Mouse (Mus musculus): ENCODE measurements around the gene Lgr6. TPM values are rescaled to one million over a fixed set of nuclear protein-coding genes. Genes with fewer than 3 reads are reported as not detected.

Lgr6 gene
- polyA plus RNA-seq, 1 experiment from 2014 or later, result 1.8 TPM

DNA sequence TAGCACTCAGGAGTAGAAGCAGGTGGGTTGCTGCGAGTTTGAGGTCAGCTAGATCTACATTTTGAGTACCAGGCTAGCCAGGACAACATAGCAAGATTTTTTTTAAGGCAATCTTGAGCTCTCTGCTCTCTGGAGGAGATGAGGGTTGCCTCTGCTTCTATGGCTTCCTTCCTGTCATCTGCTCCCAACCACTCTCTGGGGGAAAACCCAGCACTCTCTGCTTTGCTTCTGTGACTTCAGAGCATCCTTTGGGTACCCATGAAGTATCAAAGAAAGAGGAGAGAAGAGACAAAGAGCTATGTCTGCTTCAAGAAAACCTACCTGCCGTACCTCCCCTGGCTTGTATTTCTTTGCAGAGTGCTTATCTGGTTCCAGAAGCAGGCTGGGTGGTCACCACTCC is 38.9 kb upstream of the Lgr6 start:
- Histone ChIP-seq H3K27ac (ENCODE audit: low read length) (no peak overlapping the region), H3K4me1 (ENCODE audit: control insufficient read depth, insufficient read depth, low read length) (peaks cover 14% of the 10 kb centered on the region), H3K4me2 (replicated peaks; ENCODE audit: low read depth, low read length) (no peak overlapping the region), H3K9ac (replicated peaks; ENCODE audit: low read depth, low read length) (no peak overlapping the region), H3K27me3 (ENCODE audit: control insufficient read depth, insufficient read depth, low read length) (no peaks in the 10 kb centered on the region), H3K4me3 (ENCODE audit: low read depth, low read length) (no peak overlapping the region), H3K36me3 (ENCODE audit: control insufficient read depth, insufficient read depth, low read length) (no peaks in the 10 kb centered on the region), H3K9me3 (ENCODE audit: control insufficient read depth, low read depth, low read length) (no peaks in the 10 kb centered on the region)
- 90% methylated on average over 2 of the region's 2 CpGs for WGBS
- no peak for ATAC-seq (ENCODE audit: insufficient number of reproducible peaks, insufficient read depth, low FRiP score, low read depth)

DNA sequence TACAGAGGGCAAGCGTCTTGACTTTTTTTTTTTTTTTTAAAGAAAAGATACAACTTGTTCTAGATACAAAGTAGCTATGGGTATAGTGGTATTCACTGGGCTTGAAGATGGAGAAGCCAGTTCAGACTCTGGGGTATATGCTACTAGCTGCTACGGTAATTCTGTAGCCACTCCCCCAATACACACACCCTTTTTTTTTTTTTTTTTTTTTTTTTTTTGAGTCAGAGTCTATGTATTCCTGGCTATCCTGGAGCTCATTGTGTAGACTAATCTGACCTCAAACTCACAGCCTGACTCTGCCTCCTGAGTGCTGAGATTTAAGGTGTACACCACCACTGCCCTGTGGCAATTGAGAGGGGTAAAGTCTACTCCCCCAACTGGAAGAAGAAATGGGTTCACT is 37.4 kb upstream of the Lgr6 start:
- H3K4me2 ChIP-seq (replicated peaks; ENCODE audit: low read depth, low read length), result no peak overlapping the region
- H3K4me3 ChIP-seq (ENCODE audit: low read depth, low read length), result no peak overlapping the region
- no peaks in the 10 kb centered on the region for H3K27me3 ChIP-seq (ENCODE audit: control insufficient read depth, insufficient read depth, low read length)
- H3K9me3 ChIP-seq (ENCODE audit: control insufficient read depth, low read depth, low read length), result no peaks in the 10 kb centered on the region
- no peak for ATAC-seq (ENCODE audit: insufficient number of reproducible peaks, insufficient read depth, low FRiP score, low read depth)
- H3K27ac ChIP-seq (ENCODE audit: low read length), result no peak overlapping the region
- no peaks in the 10 kb centered on the region for H3K4me1 ChIP-seq (ENCODE audit: control insufficient read depth, insufficient read depth, low read length)
- H3K9ac ChIP-seq (replicated peaks; ENCODE audit: low read depth, low read length), result no peak overlapping the region
- WGBS, result 59% methylated on average over 2 of the region's 2 CpGs
- H3K36me3 ChIP-seq (ENCODE audit: control insufficient read depth, insufficient read depth, low read length), result no peaks in the 10 kb centered on the region

DNA sequence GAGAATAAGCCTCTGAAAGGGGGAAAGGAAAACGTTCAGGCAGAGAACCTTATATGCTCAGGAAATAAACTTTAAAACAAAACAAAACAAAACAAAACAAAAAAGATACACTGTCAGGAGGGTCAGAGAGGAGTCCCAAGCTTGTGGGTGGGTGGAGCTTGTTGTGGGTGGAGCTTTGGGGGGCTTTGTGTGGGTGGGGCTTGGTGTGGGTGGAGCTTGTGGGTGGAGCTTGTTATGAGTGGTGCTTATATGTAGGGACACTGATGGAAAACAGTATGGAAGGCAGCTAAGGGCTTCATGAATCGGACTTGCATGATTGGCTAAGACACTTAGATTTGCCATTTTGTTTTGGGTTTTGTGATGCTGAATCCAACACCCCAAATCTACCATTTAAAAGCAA is 34.8 kb upstream of the Lgr6 start:
- WGBS, result 65% methylated on average over 2 of the region's 2 CpGs
- H3K36me3 ChIP-seq (ENCODE audit: control insufficient read depth, insufficient read depth, low read length), result no peaks in the 10 kb centered on the region
- H3K4me2 ChIP-seq (replicated peaks; ENCODE audit: low read depth, low read length), result no peak overlapping the region
- no peak for ATAC-seq (ENCODE audit: insufficient number of reproducible peaks, insufficient read depth, low FRiP score, low read depth)
- no peaks in the 10 kb centered on the region for H3K9me3 ChIP-seq (ENCODE audit: control insufficient read depth, low read depth, low read length)
- H3K4me1 ChIP-seq (ENCODE audit: control insufficient read depth, insufficient read depth, low read length), result no peaks in the 10 kb centered on the region
- no peak overlapping the region for H3K27ac ChIP-seq (ENCODE audit: low read length)
- no peak overlapping the region for H3K9ac ChIP-seq (replicated peaks; ENCODE audit: low read depth, low read length)
- H3K27me3 ChIP-seq (ENCODE audit: control insufficient read depth, insufficient read depth, low read length), result no peaks in the 10 kb centered on the region
- no peak overlapping the region for H3K4me3 ChIP-seq (ENCODE audit: low read depth, low read length)

DNA sequence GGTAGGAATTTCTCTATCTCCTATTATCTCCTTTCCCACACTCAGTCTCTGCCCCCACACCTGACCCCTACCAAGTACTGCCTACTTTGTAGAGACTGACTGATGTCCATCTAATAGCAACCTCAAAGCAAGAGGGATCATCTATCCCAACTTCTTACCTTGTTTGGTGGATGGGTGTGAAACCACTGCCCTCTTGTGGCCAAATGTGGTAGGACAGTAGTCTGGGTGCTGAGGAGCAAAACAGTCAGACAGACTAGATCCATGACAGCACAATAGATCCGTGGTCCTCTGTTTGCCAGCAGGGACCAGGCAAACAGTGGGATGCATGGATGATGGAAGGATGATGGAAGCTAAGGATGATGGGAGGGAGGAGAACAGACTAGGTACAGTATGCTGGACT is 31.4 kb upstream of the Lgr6 start:
- no peak overlapping the region for H3K4me2 ChIP-seq (replicated peaks; ENCODE audit: low read depth, low read length)
- WGBS, result 7% methylated on average over 1 of the region's 1 CpGs
- no peaks in the 10 kb centered on the region for H3K9me3 ChIP-seq (ENCODE audit: control insufficient read depth, low read depth, low read length)
- no peaks in the 10 kb centered on the region for H3K27me3 ChIP-seq (ENCODE audit: control insufficient read depth, insufficient read depth, low read length)
- no peak; the same call in 1 of the 2 replicates for ATAC-seq (ENCODE audit: insufficient number of reproducible peaks, insufficient read depth, low FRiP score, low read depth)
- no peak overlapping the region for H3K27ac ChIP-seq (ENCODE audit: low read length)
- H3K9ac ChIP-seq (replicated peaks; ENCODE audit: low read depth, low read length), result no peak overlapping the region
- H3K36me3 ChIP-seq (ENCODE audit: control insufficient read depth, insufficient read depth, low read length), result no peaks in the 10 kb centered on the region
- no peaks in the 10 kb centered on the region; the same call in 1 of the 2 replicates for H3K4me1 ChIP-seq (ENCODE audit: control insufficient read depth, insufficient read depth, low read length)
- H3K4me3 ChIP-seq (ENCODE audit: low read depth, low read length), result no peak overlapping the region

DNA sequence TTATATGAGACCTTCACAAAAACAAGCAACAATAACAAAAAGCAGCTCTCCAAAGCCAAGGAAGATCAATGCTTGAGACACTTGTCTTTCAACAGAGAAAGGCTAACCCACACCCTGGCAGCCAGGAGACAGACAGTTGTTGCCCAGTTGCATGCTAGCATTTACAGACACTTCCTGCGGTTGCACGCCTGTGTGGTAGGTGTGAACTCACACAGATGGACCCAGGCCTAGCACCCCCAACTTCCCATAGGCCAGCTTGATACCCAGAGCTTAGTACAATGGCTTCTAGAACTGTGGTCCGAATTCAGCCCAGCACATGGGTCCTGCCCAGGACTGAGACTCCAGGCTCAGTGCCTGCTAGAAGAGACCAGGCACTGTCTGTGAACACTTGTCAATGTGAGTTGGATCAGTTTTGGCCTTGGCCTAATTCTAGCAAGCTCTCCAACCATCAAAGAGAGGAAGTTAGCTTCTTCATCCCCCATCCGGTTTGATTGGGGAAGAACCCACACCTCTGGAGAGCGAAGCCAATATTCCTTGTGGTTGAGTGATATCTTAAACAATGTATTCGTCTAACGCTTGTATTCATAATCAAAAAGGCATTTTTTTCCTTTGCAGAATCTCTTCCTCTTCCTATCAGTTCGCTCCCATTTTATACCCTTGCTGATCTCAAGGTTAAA is 30.2 kb upstream of the Lgr6 start:
- Histone ChIP-seq H3K36me3 (ENCODE audit: control insufficient read depth, insufficient read depth, low read length) (no peaks in the 10 kb centered on the region), H3K9me3 (ENCODE audit: control insufficient read depth, low read depth, low read length) (no peaks in the 10 kb centered on the region), H3K4me2 (replicated peaks; ENCODE audit: low read depth, low read length) (no peak overlapping the region), H3K4me1 (ENCODE audit: control insufficient read depth, insufficient read depth, low read length) (peaks cover 3% of the 10 kb centered on the region; the same call in 1 of the 2 replicates), H3K27me3 (ENCODE audit: control insufficient read depth, insufficient read depth, low read length) (no peaks in the 10 kb centered on the region), H3K9ac (replicated peaks; ENCODE audit: low read depth, low read length) (no peak overlapping the region), H3K4me3 (ENCODE audit: low read depth, low read length) (no peak overlapping the region), H3K27ac (ENCODE audit: low read length) (no peak overlapping the region)
- no peak for ATAC-seq (ENCODE audit: insufficient number of reproducible peaks, insufficient read depth, low FRiP score, low read depth)
- WGBS, result 87% methylated on average over 8 of the region's 8 CpGs

DNA sequence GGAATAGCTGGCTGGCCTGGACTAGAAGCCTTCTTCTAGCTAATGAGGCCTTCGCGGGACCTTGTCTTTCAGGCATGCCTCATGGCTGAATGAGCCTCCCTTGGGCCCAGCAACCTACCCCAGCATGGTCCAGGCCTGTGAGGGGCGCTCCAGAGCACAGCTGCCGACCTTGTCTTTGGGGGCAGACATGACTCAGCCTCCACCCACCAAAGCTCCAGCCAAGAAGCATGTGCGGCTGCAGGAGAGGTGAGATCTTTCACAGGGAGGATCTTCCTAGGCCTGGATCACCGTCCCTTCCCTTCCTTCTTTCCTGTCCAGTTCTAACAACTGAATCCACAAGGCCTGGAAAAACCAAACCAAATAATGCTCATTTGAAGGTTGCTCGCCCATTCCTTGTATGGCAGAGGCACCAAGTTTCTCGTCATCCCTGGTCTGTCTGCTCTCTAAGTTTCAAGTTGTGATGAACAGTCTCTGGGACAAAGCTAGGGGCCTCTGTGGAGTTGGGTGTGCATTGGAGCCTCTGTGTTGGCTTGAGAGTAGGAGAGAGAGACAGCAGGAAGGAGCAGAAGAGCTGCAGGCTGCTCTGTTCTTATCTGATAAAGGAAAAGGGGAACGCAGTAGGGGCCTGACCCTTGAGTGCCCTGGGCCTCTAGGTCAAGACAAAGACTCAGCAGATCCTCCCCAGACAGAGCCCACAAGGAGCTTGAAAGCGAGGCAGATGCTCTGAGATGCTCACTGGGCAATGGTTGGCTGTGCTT is 28.8 kb upstream of the Lgr6 start:
- H3K9ac ChIP-seq (replicated peaks; ENCODE audit: low read depth, low read length), result no peak overlapping the region

DNA sequence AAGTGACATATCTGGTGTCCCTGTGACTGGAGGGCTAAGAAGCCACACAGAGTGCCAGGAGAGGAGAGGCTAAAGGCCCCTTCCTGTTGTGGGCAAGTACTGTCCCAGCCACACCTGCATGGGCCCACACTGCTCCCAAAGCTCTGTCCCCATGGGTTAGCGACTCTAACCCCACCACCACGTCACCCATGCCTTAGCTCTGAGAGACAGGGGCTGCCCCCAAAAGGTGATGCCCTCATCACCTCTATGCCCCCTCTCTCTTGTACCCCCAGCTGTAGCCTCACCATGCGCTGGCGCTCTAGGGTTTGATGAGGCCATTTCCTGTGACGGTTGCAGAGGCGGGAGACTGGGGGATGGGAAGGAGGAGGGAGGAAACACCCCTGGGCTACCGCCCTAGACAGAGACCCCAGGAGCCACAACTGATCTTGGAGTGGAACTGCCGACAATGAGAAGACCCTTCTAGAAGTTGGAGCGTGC is 27.9 kb upstream of the Lgr6 start:
- Histone ChIP-seq H3K27ac (ENCODE audit: low read length) (no peak overlapping the region), H3K4me2 (replicated peaks; ENCODE audit: low read depth, low read length) (no peak overlapping the region), H3K4me1 (ENCODE audit: control insufficient read depth, insufficient read depth, low read length) (peaks cover 3% of the 10 kb centered on the region; the same call in 1 of the 2 replicates), H3K9ac (replicated peaks; ENCODE audit: low read depth, low read length) (no peak overlapping the region), H3K27me3 (ENCODE audit: control insufficient read depth, insufficient read depth, low read length) (no peaks in the 10 kb centered on the region), H3K4me3 (ENCODE audit: low read depth, low read length) (no peak overlapping the region), H3K36me3 (ENCODE audit: control insufficient read depth, insufficient read depth, low read length) (no peaks in the 10 kb centered on the region), H3K9me3 (ENCODE audit: control insufficient read depth, low read depth, low read length) (no peaks in the 10 kb centered on the region)
- no peak for ATAC-seq (ENCODE audit: insufficient number of reproducible peaks, insufficient read depth, low FRiP score, low read depth)
- 81% methylated on average over 9 of the region's 9 CpGs for WGBS

More for the DNA sequence above, 28.8 kb upstream of the Lgr6 start:
- no peaks in the 10 kb centered on the region for H3K9me3 ChIP-seq (ENCODE audit: control insufficient read depth, low read depth, low read length)
- no peak overlapping the region for H3K27ac ChIP-seq (ENCODE audit: low read length)
- H3K4me2 ChIP-seq (replicated peaks; ENCODE audit: low read depth, low read length), result no peak overlapping the region
- no peaks in the 10 kb centered on the region for H3K36me3 ChIP-seq (ENCODE audit: control insufficient read depth, insufficient read depth, low read length)
- H3K27me3 ChIP-seq (ENCODE audit: control insufficient read depth, insufficient read depth, low read length), result no peaks in the 10 kb centered on the region
- peaks cover 3% of the 10 kb centered on the region; the same call in 1 of the 2 replicates for H3K4me1 ChIP-seq (ENCODE audit: control insufficient read depth, insufficient read depth, low read length)
- H3K4me3 ChIP-seq (ENCODE audit: low read depth, low read length), result no peak overlapping the region
- ATAC-seq (ENCODE audit: insufficient number of reproducible peaks, insufficient read depth, low FRiP score, low read depth), result no peak
- WGBS, result 78% methylated on average over 10 of the region's 10 CpGs

DNA sequence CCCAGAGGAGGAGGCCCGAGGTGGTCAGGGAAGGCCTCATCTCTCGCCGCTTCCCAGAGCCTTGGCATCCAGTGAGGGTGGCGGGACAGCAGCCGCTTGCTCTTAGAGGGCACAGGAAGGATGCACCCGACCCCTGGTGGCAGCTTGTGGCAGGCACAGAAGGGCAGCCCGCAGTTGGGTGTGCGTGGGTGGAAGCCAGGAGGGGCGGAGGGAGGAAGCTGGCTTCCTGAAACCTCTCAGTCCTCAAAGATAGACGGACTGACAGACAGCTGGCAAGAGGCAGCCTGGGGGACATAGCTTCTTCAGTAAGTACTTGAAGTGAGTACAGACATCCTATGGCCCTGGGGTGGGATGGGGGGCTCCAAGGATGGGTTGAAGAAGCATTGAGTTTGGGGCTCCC is 27.4 kb upstream of the Lgr6 start, which contains the start of gene Ptpn7:
Gene Ptpn7, plus strand, starts transcription at position 228 of the 400 bp plus-strand sequence.
- no peaks in the 10 kb centered on the region for H3K36me3 ChIP-seq (ENCODE audit: control insufficient read depth, insufficient read depth, low read length)
- 34% methylated on average over 10 of the region's 10 CpGs for WGBS
- no peak within 1 kb of the TSS for H3K4me3 ChIP-seq (ENCODE audit: low read depth, low read length)
- H3K9ac ChIP-seq (replicated peaks; ENCODE audit: low read depth, low read length), result no peak within 1 kb of the TSS
- no peak within 1 kb of the TSS for H3K27ac ChIP-seq (ENCODE audit: low read length)
- H3K4me2 ChIP-seq (replicated peaks; ENCODE audit: low read depth, low read length), result no peak within 1 kb of the TSS
- no peaks in the 10 kb centered on the region for H3K27me3 ChIP-seq (ENCODE audit: control insufficient read depth, insufficient read depth, low read length)
- ATAC-seq (ENCODE audit: insufficient number of reproducible peaks, insufficient read depth, low FRiP score, low read depth), result no peak
- H3K9me3 ChIP-seq (ENCODE audit: control insufficient read depth, low read depth, low read length), result no peaks in the 10 kb centered on the region
- H3K4me1 ChIP-seq (ENCODE audit: control insufficient read depth, insufficient read depth, low read length), result peaks cover 3% of the 10 kb centered on the region; the same call in 1 of the 2 replicates

Measured in stomach, embryonic 14.5 days (tissue).